Mouse (Mus musculus): ENCODE results near the gene Cdk19.
A peak's percentile ranks its signal among the peaks of the same experiment; 100 is the strongest.

The Cdk19 gene

DNA sequence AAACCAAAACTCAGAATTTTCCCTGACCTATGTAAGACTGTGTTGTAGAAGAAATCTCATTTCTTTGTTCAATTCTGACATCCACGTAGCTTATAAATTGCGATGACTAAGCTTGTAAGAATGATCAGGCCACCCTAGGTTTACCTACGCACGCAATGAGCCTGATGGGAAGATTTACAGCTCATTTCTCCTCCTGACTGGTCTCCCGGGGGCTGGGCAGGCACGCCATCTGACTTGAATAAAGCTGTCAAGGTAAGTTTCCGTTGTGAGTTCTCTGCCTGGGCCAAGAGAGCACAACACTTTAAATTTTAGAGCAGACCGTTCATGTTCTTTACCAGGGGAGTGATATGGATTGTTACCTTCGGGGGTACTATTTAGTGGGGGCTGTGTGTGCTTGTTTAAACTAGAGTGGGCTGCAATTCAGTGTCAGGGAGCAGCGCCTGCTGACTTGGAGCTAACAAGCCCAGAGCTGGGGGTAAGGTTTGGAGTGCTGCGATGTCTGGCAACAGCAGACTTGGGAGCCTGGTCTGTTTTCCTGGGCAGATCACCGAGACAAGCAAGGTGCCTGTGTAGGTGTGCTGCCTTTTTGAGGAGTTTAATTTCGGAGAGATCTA lies at the start of gene Cdk19:
Gene Cdk19 (plus strand): TSS at position 214 of the 614 bp plus-strand sequence.
- DNase-seq = no peak

DNA sequence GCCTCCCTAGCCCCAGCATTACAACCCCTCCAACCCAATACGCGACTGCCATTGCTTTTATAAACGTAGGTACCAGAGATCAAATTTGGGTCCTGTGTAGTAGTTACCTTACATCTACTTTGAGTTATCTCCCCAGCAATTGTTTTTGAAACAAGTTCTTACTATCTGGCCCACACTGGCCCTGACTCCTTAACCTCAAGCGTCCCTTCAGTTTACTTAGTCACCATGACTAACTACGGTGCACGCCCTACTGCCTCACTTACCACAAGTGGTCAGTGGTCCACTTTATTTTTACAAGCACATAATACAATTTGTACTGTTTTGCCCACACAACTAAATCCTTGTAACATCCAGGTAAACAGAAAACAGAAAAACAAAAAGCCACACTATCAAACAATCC lies 46.7 kb upstream of the Cdk19 start:
- no peak for DNase-seq

- peak; percentile 88 for DNase-seq
Observed at GRCm38 (mm10) chr10:40300648-40301171, 38.7 kb upstream of the Cdk19 start.

GRCm38 (mm10) chr10:40301181-40302075 lies 37.9 kb upstream of the Cdk19 start:
- DNase-seq = peak; percentile 55

GRCm38 (mm10) chr10:40302140-40302985 lies 37.0 kb upstream of the Cdk19 start, which contains the start of gene Amd1:
TSS of gene Amd1 (minus strand) at chr10:40302186.
- peak; percentile 100 for DNase-seq

- DNase-seq = no peak
Observed at GRCm38 (mm10) chr10:40305989-40306388, 33.4 kb upstream of the Cdk19 start.

GRCm38 (mm10) chr10:40307826-40308583 lies 31.4 kb upstream of the Cdk19 start:
- no peak for DNase-seq

GRCm38 (mm10) chr10:40309884-40310635 lies 29.3 kb upstream of the Cdk19 start:
- no peak for DNase-seq

GRCm38 (mm10) chr10:40312781-40313180 lies 26.6 kb upstream of the Cdk19 start:
- no peak for DNase-seq

DNA sequence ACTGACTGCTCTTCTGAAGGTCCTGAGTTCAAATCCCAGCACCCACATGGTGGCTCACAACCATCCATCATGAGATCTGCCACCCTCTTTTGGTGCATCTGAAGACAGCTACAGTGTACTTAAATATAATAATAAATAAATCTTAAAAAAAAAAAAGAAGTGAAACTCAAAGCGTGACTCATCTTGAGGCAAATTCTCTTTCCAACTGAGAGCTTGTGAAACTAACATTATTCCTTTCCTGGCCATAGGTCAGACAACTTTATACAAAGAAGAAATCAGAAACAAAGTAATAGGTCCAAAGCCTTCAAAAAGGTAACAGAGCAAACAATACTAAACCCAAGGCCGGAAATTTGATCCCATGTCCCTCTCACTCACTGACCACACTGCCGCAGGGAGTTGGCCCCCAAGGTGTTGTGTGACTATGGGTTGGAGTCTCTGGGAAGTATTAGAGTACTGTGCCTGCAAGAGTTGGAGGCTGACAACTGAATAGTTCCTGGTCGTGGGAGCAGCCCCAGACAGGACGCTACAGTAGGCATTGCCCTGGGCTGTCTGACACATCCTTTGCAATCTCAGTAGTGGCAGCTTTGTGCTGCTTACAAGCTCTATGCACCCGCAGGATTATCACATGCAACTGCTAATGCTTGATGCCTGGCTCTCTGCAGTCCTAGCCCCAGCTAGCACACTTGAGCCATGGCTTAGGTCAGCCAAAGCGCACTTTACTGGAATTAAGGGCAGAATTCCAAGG lies 22.4 kb upstream of the Cdk19 start:
- DNase-seq = no peak

DNA sequence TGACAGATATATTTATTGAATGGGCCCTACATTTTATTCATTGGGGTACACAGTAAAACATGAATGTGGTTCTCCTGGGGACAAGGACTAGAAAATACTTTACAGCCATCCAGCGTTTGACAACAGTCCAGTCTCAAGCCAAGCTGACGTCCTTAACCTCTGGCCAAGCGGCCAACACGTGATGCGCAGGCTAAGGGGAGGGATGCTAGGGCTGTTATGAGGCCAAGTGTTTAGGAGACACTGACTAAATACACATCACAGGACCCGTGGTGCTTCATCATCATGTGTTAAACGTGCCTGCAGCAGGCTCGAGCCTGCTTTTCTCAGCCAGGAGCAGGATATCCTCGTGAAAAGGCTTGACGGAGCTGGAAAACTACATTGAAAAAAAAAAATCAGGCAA lies 19.1 kb upstream of the Cdk19 start:
- DNase-seq = no peak

DNA sequence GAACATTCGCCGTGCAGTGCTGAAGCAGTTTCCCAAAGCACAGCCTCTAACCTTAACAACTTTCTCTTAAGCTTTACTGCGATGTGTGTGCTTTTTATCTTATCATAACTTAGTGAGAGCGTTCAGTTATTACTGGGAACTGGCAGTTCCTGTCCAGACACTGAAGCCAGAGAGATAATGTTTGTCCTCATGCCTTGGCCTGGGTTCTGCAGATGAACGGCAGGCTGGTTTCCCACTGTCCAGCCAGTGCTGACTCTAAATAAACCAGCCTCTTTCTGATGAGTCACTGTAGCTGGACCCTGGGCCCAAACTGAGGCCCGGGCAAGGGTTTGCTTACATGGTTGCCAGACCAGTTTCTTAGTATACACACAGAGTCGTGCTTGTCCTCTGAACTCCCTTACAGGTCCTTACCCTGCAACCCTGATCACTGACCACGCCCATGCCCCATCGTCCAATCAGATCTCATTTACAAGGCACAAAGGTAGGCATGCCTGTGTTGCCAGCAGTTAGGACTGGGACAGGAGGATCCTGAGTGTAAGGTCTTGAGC lies 11.3 kb upstream of the Cdk19 start:
- no peak for DNase-seq

DNA sequence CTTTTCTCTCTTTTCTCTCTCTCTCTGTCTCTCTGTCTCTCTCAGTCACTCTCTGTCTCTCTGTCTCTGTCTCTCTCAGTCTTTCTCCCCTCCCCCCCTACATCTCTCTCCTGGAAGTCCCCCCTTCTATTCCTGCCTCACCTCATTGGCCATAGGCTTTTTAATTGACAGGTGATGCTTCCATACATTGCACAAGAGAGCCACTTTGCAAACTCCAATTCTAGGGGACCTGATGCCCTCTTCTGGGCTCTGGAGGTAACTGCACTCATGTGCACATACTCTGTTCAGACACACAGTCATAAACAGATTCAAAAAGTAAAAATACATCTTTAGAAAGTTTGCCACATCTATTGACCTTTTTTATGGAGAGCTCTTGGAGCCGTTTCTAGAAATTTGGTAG lies 9.1 kb upstream of the Cdk19 start:
- no peak for DNase-seq

DNA sequence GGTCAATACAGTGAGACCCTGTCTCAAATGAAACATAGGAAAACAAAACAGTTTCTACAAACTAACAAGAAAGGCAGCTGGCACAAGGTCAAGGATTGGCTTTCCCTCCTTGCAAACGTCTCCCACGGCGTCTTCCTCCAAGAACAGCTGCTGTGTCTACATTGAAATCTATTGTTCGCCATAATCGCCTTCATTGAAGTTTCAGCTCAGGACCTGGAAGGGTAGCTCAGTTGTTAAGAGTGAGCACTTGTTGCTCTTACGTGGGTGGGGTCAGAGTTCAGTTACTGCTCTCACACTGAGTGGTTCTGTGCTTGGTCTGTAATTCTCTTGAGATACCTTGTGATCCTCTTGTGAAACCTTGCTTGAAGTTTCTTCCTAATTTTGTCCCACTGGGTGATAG lies 6.5 kb upstream of the Cdk19 start:
- no peak for DNase-seq

DNA sequence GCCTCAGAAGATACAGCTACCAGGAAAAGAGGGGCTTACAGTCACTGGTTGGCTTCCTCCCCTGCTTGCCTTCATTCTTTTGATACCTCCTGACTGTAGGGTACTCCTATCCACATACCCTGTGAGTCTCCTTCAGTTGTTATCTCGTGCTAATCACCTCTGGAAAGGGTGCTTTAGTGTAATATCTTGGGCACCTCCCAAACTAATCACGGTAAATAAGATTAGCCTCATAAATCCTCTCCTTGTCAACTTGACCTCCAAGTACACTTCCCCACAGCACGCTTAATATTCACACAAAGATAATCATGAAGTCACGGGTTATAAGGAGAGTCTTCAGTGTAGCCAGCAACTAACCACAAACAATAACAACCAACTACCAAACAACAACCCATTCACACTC lies 2.7 kb downstream of the Cdk19 start:
- no peak for DNase-seq

DNA sequence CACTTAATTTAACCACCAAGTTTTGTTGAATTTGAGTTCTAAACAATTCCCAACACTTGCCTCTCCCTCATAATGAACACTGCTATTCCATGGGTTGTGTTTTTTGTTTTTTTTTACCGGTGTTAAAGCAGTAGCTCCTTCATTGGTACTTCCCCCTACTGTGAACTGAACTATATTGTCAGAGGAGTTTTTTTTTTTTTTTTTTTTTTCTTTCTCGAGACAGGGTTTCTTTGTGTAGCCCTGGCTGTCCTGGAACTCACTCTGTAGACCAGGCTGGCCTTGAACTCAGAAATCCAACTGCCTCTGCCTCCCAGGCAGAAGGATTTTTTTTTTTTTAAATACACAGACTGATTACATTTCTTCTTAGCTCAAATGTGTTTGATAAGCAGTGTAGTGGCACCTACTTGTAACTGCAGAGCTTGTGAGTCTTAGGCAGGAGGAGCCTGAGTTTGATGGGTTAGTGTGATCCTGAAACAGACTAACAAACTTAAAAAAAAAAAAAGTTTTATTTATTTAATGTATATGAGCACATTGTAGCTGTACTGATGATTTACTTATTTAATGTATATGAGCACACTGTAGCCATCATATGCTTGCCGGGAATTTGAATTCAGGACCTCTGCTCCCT lies 7.5 kb downstream of the Cdk19 start:
- no peak for DNase-seq

- no peak for DNase-seq
Observed at GRCm38 (mm10) chr10:40347461-40347954, 8.1 kb downstream of the Cdk19 start.

DNA sequence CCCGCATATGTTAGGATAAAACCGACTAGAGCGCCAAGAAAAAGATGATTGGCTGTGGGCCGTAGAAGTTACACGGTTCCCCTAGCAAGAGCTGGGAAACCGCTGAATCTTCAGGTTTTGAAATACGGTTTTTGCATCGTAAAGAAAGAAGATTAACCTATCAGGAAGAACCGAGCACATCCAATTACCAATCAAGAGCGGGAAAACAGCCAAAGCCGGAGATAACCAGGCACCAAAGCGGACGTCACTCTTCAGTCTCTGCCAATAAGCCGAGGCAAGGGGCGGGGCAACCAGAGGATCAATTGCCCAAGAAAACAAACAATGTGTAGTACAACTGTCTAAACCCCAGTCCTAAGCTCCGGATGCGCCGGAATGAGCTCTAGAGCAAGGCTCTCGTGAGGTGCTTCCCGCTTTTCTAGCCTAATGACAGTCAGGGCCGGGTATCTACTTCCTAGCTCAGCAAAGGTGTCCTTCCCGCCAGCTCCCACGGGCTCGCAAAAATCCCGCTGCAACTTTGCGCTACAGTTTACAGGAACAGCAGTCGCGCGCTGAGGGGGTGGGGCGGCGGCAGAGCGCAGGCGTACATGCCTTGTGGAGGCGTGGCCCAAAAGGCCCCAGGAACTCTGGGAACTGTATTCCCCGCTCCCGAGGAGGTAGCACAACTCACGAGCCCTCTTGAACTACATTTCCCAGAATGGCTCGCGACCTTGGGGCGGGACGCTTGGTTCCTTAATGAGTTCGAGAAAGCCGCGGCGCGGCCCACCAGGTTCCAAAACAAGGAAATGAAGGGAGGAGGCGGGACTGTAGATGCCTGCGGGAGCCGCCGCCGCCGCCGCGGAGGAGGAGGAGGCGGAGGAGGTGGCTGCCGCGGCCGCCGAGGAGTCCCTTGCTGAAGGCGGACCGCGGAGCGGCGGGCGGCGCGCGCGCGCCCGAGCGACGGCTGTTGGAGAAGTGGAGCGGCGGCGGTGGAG lies 9.5 kb downstream of the Cdk19 start:
- DNase-seq = peak; percentile 98

All from kidney, postnatal 10 days (tissue).